Mouse (Mus musculus): ENCODE data around the gene Fuom. TPM values are rescaled to one million over a fixed set of nuclear protein-coding genes. Genes with fewer than 3 reads are reported as not detected.

The Fuom gene
- polyA plus RNA-seq, 1 experiment from 2014 or later: 29.6 TPM

DNA sequence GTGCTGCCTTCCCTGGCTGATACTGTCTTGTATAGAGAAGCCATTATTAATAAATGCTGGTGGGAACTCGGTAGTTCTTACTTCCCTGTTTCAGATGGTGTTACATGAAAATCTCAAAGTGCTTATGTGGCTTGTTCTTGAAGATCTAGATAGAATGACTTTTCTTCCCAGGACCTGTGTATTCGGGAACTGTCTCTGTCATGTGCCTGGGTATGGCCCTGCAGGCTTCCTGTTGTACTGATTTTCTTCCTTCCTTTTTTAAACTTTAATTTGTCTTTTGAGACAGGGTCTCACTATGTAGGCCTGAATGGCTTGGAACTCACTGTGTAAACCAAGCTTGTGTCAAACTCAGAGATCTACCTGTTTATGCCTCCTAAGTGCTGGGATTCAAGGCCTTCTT lies 25.7 kb upstream of the Fuom start:
- ATAC-seq (ENCODE audit: insufficient number of reproducible peaks, insufficient read depth, low FRiP score, low read depth): no peak
- H3K4me1 ChIP-seq (ENCODE audit: control insufficient read depth, insufficient read depth, low read length): 0 out of 2 replicates have a peak, but pooled peaks cover 7% of the 10 kb centered on the region
- H3K27me3 ChIP-seq (ENCODE audit: control insufficient read depth, insufficient read depth, low read length): no peaks in the 10 kb centered on the region
- no peaks in the 10 kb centered on the region for H3K9me3 ChIP-seq (ENCODE audit: control insufficient read depth, low read depth, low read length)
- 84% methylated on average over 2 of the region's 2 CpGs for WGBS
- H3K4me3 ChIP-seq (ENCODE audit: low read depth, low read length): no peak overlapping the region
- H3K9ac ChIP-seq (replicated peaks; ENCODE audit: low read depth, low read length): no peak overlapping the region
- H3K36me3 ChIP-seq (ENCODE audit: control insufficient read depth, insufficient read depth, low read length): peaks cover 16% of the 10 kb centered on the region; the same call in 1 of the 2 replicates
- H3K27ac ChIP-seq (ENCODE audit: low read length): no peak overlapping the region
- H3K4me2 ChIP-seq (replicated peaks; ENCODE audit: low read depth, low read length): no peak overlapping the region

DNA sequence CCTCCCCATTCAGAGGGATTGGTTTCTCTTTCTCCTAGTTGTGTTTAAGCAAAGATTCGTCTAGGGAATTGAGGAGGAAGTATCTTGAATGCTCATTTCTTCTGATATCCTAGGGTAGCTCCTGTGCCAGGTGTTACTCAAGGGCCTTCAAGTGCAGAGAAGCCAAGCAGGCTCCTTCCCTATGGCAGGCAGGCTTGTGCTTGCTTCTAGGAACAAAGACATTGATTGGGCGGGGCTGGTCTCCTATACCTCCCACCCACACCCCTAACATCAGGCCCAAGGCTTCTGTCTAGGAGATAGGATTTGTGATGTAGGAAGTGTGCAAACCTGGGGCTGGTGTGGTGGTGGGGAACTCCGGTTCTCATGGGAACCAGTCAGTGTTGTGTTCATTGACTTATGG lies 24.7 kb upstream of the Fuom start:
- Histone ChIP-seq H3K9me3 (ENCODE audit: control insufficient read depth, low read depth, low read length) (no peaks in the 10 kb centered on the region), H3K4me3 (ENCODE audit: low read depth, low read length) (no peak overlapping the region), H3K27ac (ENCODE audit: low read length) (no peak overlapping the region), H3K4me1 (ENCODE audit: control insufficient read depth, insufficient read depth, low read length) (0 out of 2 replicates have a peak, but pooled peaks cover 7% of the 10 kb centered on the region), H3K9ac (replicated peaks; ENCODE audit: low read depth, low read length) (no peak overlapping the region), H3K27me3 (ENCODE audit: control insufficient read depth, insufficient read depth, low read length) (no peaks in the 10 kb centered on the region), H3K4me2 (replicated peaks; ENCODE audit: low read depth, low read length) (peak overlapping the region; percentile 17; the same call in 1 of the 2 replicates), H3K36me3 (ENCODE audit: control insufficient read depth, insufficient read depth, low read length) (peaks cover 16% of the 10 kb centered on the region; the same call in 1 of the 2 replicates)
- ATAC-seq (ENCODE audit: insufficient number of reproducible peaks, insufficient read depth, low FRiP score, low read depth): no peak
- 71% methylated on average over 3 of the region's 3 CpGs for WGBS

DNA sequence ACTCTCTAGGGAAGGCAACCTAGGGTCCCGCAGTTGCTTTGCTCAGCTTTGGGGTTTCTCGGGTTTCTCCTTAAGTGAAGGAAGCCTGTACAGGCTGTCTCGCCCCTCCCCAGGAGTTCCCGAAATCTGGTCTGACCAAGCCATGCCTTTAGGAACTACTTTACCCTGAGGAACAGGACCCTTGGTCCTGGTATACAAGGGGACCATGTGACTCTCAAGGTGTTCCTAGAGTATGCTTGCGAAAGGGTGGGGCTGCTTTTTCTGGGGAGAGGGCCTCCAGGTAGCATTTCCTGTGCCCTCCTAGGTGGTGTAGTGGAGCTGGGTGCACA lies 23.7 kb upstream of the Fuom start:
- H3K4me1 ChIP-seq (ENCODE audit: control insufficient read depth, insufficient read depth, low read length): 0 out of 2 replicates have a peak, but pooled peaks cover 7% of the 10 kb centered on the region
- ATAC-seq (ENCODE audit: insufficient number of reproducible peaks, insufficient read depth, low FRiP score, low read depth): peak; percentile 24; the same call in 1 of the 2 replicates
- peak overlapping the region; percentile 64 for H3K9ac ChIP-seq (replicated peaks; ENCODE audit: low read depth, low read length)
- peak overlapping the region; percentile 75 for H3K4me3 ChIP-seq (ENCODE audit: low read depth, low read length)
- WGBS: 3% methylated on average over 5 of the region's 5 CpGs
- no peaks in the 10 kb centered on the region for H3K9me3 ChIP-seq (ENCODE audit: control insufficient read depth, low read depth, low read length)
- no peaks in the 10 kb centered on the region for H3K27me3 ChIP-seq (ENCODE audit: control insufficient read depth, insufficient read depth, low read length)
- H3K36me3 ChIP-seq (ENCODE audit: control insufficient read depth, insufficient read depth, low read length): peaks cover 12% of the 10 kb centered on the region; the same call in 1 of the 2 replicates
- H3K27ac ChIP-seq (ENCODE audit: low read length): no peak overlapping the region; the same call in 1 of the 2 replicates
- peak overlapping the region; percentile 53 for H3K4me2 ChIP-seq (replicated peaks; ENCODE audit: low read depth, low read length)

DNA sequence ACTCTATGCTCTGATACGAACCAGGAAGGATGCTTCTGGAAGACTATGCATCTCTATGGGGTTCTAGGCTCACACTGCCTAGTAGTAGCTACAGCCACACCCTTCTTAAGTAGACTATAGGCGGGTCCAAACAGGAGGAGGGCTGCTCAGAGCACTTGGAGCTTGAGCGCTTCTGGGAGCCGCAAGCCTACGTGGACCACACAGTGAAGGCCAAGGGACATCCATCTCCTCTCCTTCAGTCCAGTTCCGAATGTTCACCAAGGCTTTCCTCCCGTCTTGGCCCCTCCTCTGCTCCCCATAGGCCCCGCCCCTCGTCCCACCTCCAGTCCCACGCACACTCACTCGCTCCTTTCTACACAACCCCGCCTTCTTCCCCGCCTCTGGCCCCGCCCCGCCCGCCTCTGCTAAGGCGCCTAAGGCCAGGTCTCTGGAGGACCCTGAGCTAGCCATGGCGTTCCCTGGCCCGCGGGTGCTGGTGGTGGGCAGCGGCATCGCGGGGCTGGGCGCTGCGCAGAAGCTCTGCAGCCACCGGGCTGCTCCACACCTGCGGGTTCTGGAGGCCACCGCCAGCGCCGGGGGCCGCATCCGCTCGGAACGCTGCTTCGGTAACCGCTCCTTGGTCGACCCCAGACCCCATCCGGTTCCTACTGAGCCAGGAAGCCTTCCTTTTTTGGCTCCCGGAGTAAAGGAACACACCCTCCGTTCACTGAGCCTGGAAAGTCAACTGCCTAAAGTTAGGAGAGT lies 23.2 kb upstream of the Fuom start:
- H3K27me3 ChIP-seq (ENCODE audit: control insufficient read depth, insufficient read depth, low read length): no peaks in the 10 kb centered on the region
- WGBS: 1% methylated on average over 40 of the region's 40 CpGs
- peak overlapping the region; percentile 53 for H3K4me2 ChIP-seq (replicated peaks; ENCODE audit: low read depth, low read length)
- H3K4me3 ChIP-seq (ENCODE audit: low read depth, low read length): peak overlapping the region; percentile 75
- H3K9ac ChIP-seq (replicated peaks; ENCODE audit: low read depth, low read length): peak overlapping the region; percentile 64
- H3K36me3 ChIP-seq (ENCODE audit: control insufficient read depth, insufficient read depth, low read length): peaks cover 11% of the 10 kb centered on the region; the same call in 1 of the 2 replicates
- H3K27ac ChIP-seq (ENCODE audit: low read length): peak overlapping the region; percentile 52; the same call in 1 of the 2 replicates
- peak; percentile 96 for ATAC-seq (ENCODE audit: insufficient number of reproducible peaks, insufficient read depth, low FRiP score, low read depth)
- H3K4me1 ChIP-seq (ENCODE audit: control insufficient read depth, insufficient read depth, low read length): 0 out of 2 replicates have a peak, but pooled peaks cover 7% of the 10 kb centered on the region
- no peaks in the 10 kb centered on the region for H3K9me3 ChIP-seq (ENCODE audit: control insufficient read depth, low read depth, low read length)

DNA sequence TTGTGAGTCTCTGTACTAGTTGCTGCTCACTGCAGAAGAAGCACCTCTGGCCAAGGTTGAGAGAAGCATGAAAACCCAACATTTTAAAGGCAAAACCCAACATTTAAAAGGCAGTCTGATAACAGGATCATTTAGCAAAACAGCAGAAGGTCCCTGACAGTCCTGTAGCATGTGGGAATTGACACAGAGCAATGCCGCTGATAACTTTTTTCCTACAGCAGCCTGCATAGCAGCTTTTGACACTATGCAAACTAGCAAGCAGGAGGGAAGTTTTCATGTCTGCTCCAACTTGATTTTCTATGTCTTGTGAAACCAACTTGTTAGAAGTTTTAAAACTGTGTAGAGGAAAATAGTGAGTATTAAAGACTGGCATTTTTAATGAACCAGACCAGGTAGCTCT lies 22.1 kb upstream of the Fuom start:
- Histone ChIP-seq H3K27ac (ENCODE audit: low read length) (no peak overlapping the region), H3K4me1 (ENCODE audit: control insufficient read depth, insufficient read depth, low read length) (0 out of 2 replicates have a peak, but pooled peaks cover 7% of the 10 kb centered on the region), H3K36me3 (ENCODE audit: control insufficient read depth, insufficient read depth, low read length) (0 out of 2 replicates have a peak, but pooled peaks cover 2% of the 10 kb centered on the region), H3K4me2 (replicated peaks; ENCODE audit: low read depth, low read length) (no peak overlapping the region), H3K9ac (replicated peaks; ENCODE audit: low read depth, low read length) (no peak overlapping the region), H3K27me3 (ENCODE audit: control insufficient read depth, insufficient read depth, low read length) (no peaks in the 10 kb centered on the region), H3K4me3 (ENCODE audit: low read depth, low read length) (no peak overlapping the region), H3K9me3 (ENCODE audit: control insufficient read depth, low read depth, low read length) (no peaks in the 10 kb centered on the region)
- no peak for ATAC-seq (ENCODE audit: insufficient number of reproducible peaks, insufficient read depth, low FRiP score, low read depth)
- WGBS: 91% methylated on average over 1 of the region's 1 CpGs

DNA sequence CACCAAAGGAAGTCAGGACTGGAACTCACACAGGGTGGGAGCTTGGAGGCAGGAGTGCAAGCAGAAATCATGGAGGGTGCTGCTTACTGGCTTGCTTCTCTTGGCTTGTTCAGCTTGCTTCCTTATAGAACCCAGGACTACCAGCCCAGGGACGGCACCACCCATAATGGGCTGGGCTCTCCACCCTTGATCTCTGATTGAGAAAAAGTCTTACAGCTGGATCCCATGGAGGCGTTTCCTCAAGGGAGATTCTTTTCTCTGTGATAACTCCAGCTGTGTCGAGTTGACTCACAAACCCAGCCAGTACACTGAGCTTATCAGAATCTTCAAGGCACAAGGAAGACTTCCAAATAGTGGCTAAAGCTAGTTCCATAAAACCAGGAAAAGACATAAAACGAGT lies 20.5 kb upstream of the Fuom start:
- Histone ChIP-seq H3K9ac (replicated peaks; ENCODE audit: low read depth, low read length) (no peak overlapping the region), H3K36me3 (ENCODE audit: control insufficient read depth, insufficient read depth, low read length) (no peaks in the 10 kb centered on the region), H3K4me3 (ENCODE audit: low read depth, low read length) (no peak overlapping the region), H3K27me3 (ENCODE audit: control insufficient read depth, insufficient read depth, low read length) (no peaks in the 10 kb centered on the region), H3K4me2 (replicated peaks; ENCODE audit: low read depth, low read length) (no peak overlapping the region), H3K27ac (ENCODE audit: low read length) (no peak overlapping the region), H3K4me1 (ENCODE audit: control insufficient read depth, insufficient read depth, low read length) (0 out of 2 replicates have a peak, but pooled peaks cover 7% of the 10 kb centered on the region), H3K9me3 (ENCODE audit: control insufficient read depth, low read depth, low read length) (no peaks in the 10 kb centered on the region)
- no peak for ATAC-seq (ENCODE audit: insufficient number of reproducible peaks, insufficient read depth, low FRiP score, low read depth)
- 32% methylated on average over 4 of the region's 4 CpGs for WGBS

DNA sequence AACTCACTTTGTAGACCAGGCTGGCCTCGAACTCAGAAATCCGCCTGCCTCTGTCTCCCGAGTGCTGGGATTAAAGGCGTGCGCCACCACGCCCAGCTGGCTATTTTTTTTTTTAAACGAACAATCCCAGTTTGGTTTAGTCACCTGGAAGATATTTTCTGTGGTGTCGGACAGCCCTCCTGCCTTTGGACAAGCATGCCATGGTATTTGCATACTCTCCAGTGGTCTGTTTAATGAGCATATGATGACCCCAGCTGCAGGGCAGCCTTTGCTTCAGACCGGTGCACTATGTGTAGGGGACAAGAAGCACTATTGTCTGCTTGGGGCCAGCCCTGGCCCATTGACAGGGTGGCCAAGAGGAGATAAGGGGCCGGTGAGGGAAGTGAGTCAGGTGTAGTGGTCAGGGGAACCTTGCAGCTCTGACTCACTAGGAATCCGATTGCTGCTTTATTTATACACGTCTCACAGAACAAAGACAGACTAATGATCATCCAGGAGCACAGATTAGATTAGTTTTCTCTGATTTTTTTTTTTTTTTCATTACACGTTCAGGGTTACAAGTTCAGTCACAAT lies 19.2 kb upstream of the Fuom start:
- Histone ChIP-seq H3K27me3 (ENCODE audit: control insufficient read depth, insufficient read depth, low read length) (no peaks in the 10 kb centered on the region), H3K36me3 (ENCODE audit: control insufficient read depth, insufficient read depth, low read length) (no peaks in the 10 kb centered on the region), H3K4me3 (ENCODE audit: low read depth, low read length) (no peak overlapping the region), H3K4me1 (ENCODE audit: control insufficient read depth, insufficient read depth, low read length) (no peaks in the 10 kb centered on the region), H3K9ac (replicated peaks; ENCODE audit: low read depth, low read length) (no peak overlapping the region), H3K4me2 (replicated peaks; ENCODE audit: low read depth, low read length) (no peak overlapping the region), H3K9me3 (ENCODE audit: control insufficient read depth, low read depth, low read length) (no peaks in the 10 kb centered on the region), H3K27ac (ENCODE audit: low read length) (no peak overlapping the region)
- no peak for ATAC-seq (ENCODE audit: insufficient number of reproducible peaks, insufficient read depth, low FRiP score, low read depth)
- 67% methylated on average over 13 of the region's 13 CpGs for WGBS

DNA sequence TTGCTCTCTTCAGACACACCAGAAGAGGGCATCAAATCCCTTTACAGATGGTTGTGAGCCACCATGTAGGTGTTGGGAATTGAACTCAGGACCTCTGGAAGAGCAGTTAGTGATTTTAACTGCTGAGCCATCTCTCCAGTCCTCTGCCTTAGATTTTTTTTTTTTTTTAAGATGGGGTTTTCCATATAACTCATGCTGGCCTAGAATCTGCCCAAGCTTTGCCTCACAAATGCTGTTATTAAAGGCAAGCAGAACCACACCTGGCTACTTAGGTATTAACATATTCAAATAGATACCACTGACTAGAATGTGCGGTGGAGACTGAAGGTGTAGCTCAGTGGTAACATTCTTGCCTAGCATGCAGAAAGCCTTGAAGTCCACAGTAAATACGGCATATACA lies 18.2 kb upstream of the Fuom start:
- no peak overlapping the region for H3K27ac ChIP-seq (ENCODE audit: low read length)
- no peak overlapping the region for H3K9ac ChIP-seq (replicated peaks; ENCODE audit: low read depth, low read length)
- no peaks in the 10 kb centered on the region for H3K36me3 ChIP-seq (ENCODE audit: control insufficient read depth, insufficient read depth, low read length)
- H3K4me2 ChIP-seq (replicated peaks; ENCODE audit: low read depth, low read length): no peak overlapping the region
- no peaks in the 10 kb centered on the region for H3K4me1 ChIP-seq (ENCODE audit: control insufficient read depth, insufficient read depth, low read length)
- no peaks in the 10 kb centered on the region for H3K9me3 ChIP-seq (ENCODE audit: control insufficient read depth, low read depth, low read length)
- ATAC-seq (ENCODE audit: insufficient number of reproducible peaks, insufficient read depth, low FRiP score, low read depth): no peak
- WGBS: 94% methylated on average over 2 of the region's 2 CpGs
- no peaks in the 10 kb centered on the region for H3K27me3 ChIP-seq (ENCODE audit: control insufficient read depth, insufficient read depth, low read length)
- no peak overlapping the region for H3K4me3 ChIP-seq (ENCODE audit: low read depth, low read length)

Measured in stomach, embryonic 14.5 days (tissue).